Mouse (Mus musculus) embryo, embryonic 10.5 days (tissue): ENCODE results near the gene Ndufs2.
A peak's percentile ranks its signal among the peaks of the same experiment; 100 is the strongest.

Experiments used
- DNase-seq: peaks from one replicate; pipeline ENCODE4 v3.0.0-alpha.2; 2015; ENCODE audit warnings: low spot score

Ndufs2 gene

GRCm38 (mm10) chr1:171195887-171196397, 55.2 kb downstream of the Ndufs2 start, which contains the start of gene Pcp4l1:
TSS of gene Pcp4l1 (minus strand) at chr1:171196268.
- peak; percentile 80 for DNase-seq

DNA sequence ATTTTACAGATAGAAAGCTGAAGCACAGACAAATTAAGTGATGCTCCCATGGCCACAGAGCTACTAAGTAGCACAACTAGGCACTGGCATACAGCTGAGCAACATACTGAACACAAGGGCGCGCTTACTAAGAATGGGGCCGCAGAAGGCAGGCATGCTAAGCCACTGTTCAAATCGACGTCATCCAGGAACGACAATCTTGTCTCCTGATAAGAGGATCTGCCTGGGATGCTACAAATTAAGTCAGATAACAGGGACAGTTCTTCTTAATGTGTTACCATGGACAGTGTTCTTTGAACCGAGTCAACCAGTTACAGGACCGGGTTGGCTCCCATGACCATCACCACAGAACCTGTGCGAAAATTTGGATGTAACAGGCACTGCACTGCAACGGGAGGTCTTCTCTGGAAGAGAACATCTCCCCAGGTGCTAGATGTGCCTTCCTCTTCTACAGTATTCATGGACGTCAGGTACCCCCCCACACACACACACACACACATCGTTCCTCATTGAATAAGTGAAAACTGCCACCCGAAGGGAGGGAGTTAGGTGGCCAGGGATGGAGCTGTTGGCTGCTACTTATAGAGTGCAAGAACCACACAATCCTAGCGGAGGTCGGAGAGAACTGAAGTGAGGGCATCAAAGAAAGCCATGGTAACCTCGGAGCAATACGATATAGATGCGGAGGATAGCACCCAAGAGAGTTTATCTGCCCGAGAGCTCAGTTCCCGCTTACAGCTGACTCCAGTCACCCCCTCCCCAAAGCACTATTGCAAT, 56.0 kb downstream of the Ndufs2 start:
- DNase-seq: peak; percentile 33

DNA sequence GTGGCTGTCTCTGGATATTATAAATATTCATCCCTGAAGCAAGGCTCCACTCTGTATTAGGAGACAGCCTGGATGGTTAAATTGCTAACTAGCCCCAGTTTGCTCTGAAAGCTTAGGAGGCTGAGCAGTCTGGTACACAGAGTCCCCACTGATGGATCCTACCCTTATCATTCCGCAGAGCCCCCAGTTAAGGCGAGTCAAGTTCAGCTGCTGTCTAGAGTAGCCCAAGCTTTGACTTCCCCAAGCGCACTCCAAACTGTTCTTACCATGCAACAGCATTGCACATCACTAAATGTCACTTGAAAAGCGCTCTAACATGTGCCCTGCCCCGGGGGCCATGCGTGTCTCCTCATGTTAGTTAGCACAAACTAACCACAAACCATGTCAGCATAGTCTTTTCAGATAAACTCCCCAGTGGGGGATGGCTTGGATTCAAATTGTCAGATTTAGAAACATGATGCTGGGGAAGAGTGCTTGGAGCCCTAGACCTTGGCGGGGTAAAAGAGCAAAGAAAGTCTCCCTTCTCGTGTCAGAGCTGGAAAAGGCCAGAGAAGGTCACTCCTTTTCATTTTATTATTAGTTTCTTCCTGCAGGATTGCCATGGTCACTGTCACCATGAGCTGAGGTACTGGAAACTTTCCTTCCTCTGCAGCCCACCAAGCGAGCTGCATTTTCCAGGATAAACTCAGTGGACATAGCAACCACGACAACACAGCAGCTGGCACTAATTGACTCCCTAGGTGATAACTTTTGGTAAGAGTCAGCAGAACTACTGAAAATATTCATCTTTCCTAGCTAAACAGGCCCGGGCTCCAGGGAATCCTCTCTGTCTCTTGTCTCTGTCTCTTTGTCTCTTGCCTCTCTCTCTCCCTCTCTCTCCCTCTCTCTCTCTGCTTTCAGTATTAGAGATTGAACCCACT, 57.0 kb downstream of the Ndufs2 start:
- DNase-seq: peak; percentile 23

DNA sequence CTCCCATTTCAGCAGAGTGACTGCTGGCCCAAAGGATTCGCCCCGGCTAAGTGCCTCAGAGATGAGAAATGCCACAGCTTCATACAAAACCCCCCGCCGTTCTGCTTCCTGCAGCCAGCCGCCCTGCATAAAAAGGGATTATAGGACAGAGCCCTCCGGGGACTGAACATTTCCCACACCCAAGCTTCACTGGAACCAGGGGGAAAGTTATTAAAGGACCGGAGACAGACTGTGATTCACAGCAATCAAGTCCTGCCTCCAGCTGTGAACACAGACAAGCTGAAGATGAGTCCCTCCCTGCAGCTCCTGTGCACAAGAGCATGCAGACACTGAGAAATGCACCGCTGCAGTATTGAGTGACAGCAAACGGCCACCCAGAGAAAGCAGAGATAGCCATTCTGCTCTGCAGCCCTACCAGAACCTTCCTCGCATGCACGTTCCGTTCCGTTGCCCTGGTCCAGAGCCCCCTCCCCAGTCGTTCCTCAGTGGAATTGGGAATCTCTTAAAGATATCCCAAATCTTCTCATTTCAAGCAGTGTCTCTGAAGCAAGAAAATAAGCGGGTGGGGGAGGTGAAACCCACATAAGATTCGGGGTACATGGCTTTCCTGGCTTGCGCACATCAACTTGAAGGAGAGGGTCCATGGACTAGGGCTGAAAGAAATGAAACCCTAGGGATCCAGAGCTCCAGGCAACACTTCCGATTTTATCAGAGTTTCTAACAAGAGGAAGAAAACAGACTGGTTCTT, 57.9 kb downstream of the Ndufs2 start:
- DNase-seq: peak; percentile 55

DNA sequence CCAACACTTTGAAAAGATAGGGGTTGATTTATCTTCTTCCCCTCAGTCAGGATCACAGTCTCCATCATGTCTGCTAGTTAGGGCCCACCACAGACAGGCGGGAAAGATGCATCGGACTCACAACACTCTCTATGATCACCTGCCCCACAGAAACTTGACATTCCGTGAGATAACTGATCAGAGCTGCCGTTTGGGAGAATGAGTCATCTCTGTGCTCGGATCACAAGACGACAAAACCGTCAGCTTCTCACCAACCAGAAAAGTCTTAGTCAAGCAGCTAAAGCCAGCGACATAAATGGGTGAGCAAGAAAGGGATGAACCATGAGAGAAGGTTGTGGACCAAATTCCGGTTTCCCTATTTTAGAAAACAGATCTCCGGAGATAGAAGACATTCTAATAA, 58.9 kb downstream of the Ndufs2 start:
- DNase-seq: no peak

- no peak for DNase-seq
These were observed 60.4 kb downstream of the Ndufs2 start for GRCm38 (mm10) chr1:171190832-171191231.

DNA sequence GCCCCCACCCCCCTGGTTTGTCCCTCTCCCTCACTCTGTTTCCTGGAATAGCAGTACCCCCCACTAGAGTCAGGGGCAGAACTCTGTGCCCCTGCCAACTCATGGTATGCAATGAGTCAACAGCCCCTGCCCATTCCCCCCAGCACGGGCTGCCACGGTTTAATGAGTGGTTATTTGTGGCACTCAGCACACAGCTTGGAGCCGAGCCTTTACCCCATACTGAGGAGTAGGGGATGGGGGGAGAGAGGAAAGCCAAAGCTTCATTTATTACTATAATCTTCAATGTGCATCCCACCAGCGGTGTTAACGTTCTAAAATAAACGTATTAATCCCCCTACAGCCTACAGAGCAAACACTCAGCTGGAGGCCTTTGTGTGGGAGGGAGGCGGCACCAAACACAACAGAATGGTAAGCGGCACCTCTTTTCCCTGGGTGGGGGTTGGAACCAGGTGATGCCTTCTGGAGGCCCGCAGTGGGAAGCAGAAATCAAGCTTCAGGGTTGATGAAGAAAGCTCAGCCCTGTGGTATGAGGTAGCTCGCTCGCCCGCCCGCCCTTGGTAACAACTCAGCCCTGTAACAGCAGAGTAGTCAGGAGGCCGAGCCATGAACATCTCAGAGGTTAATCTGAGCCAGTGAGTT, 61.6 kb downstream of the Ndufs2 start:
- DNase-seq: no peak

DNA sequence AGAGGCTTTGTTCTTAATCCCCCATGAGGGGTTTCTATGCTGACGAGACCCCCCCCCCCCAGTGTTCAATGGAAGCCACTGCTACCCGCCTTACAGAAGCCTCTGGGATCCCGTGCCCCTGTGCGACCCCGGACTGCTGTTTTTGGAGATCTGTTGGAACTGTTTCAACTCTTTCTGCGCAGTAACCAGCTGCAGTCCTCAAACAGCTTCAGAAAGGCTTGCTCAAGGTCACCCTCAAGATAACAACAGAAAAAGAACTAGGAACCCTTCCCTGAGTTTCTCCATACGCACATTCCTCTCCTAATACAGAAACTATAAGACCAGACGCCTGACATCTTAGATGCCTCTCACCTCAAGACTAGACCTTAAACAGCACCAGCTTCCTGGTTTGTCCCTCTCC, 62.1 kb downstream of the Ndufs2 start:
- DNase-seq: peak; percentile 39

DNA sequence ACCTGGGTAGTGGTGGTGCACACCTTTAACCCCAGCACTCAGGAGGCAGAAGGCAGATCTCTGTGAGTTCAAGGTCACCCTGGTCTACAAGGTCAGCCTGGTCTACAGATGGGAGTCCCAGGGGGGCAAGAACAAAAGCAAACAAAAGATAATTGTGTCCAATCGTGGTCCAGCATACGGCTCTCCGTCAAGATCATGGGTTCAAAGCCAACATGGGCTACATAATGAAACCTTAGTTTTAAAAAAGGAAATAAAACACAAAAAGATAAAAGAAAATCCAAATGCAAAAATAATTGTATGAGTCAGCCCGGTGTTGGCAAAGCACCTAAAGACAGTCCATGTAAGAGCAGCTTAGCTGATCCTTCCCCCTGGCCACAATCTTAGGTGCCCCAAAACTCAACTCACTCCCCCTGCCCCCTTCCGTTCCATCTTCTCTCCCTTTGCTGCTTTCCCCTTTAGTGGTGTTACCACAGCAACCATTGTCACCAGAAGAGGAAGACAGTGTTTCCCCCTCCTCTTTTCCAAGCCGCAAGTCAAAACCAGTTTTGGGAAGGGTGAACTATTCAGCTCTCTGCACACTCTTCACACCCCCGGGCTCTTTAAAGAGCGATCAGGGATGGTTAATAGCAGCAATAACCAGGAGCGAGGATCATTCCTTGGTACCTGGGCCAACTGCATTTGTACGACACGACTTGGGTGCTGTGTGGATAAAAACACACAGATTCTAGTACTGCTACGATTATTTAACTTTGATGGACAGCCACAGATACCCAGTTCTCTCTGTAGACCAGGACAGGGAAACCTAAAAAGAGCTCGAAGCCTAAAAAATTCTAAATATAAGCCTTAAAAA, 63.1 kb downstream of the Ndufs2 start:
- peak; percentile 63 for DNase-seq

GRCm38 (mm10) chr1:171185655-171186054, 65.5 kb downstream of the Ndufs2 start:
- no peak for DNase-seq
